Mouse (Mus musculus): Measurements from ENCODE around the gene Gm14326. TPM values are rescaled to one million over a fixed set of nuclear protein-coding genes. Genes with fewer than 3 reads are reported as not detected.
"Not testable (repeated sequence)": the region's sequence is repeated elsewhere in the genome, so short reads cannot be mapped to it uniquely, and the experiment has no call there.

Gene Gm14326
- polyA plus RNA-seq (2016; fragmentation: Nextera tagmentation; extraction: Ambion mirVana), result 5.6 and 6.4 TPM in 2 replicates

GRCm38 (mm10) chr2:177957145-177957544 is at the start of gene Gm14326:
Gm14326 (minus strand) TSS chr2:177957297.
- Histone ChIP-seq H3K4me3 (peak within 1 kb of the TSS; percentile 60), H3K4me2 (peak within 1 kb of the TSS; percentile 58), H3K9ac (peak within 1 kb of the TSS; percentile 58; the same call in 1 of the 2 replicates)
- H3K27ac ChIP-seq; H3K9me3 ChIP-seq (replicated peaks); H3K27me3 ChIP-seq (replicated peaks); H3K4me1 ChIP-seq; H3K36me3 ChIP-seq; ATAC-seq: not testable (repeated sequence)
- WGBS (ENCODE audit: insufficient replicate concordance), result 3% methylated on average over 7 of the region's 7 CpGs

DNA sequence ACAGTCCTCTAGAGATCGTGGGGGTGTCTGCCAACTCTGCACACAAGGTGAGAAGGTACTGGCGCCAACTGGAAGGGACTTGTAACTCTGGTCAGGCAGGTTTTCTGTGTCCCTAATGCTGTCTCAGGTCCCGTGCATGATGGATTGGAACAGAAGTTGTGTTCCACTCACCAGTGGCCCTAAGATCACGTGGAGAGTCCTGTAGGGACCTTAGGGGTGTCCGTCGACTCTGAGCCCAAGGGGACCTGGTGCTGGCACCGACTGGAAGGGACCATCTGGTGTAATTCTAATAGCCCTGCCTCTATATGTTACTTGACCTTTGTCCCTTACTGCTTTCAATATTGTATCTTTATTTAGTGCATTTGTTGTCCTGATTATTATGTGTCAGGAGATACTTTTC is 17.7 kb upstream of the Gm14326 start:
- H3K9ac ChIP-seq; H3K9me3 ChIP-seq (replicated peaks); H3K27ac ChIP-seq; H3K27me3 ChIP-seq (replicated peaks); H3K4me1 ChIP-seq; H3K36me3 ChIP-seq; H3K4me2 ChIP-seq; ATAC-seq; H3K4me3 ChIP-seq: not testable (repeated sequence)
- 48% methylated on average over 7 of the region's 7 CpGs for WGBS (ENCODE audit: insufficient replicate concordance)

GRCm38 (mm10) chr2:177956734-177957133 is 363 bp downstream of the Gm14326 start:
- Histone ChIP-seq H3K4me2 (peak overlapping the region; percentile 58), H3K4me3 (peak overlapping the region; percentile 60), H3K9ac (peak overlapping the region; percentile 58; the same call in 1 of the 2 replicates)
- not testable (repeated sequence) for H3K27me3 ChIP-seq (replicated peaks); H3K27ac ChIP-seq; ATAC-seq; H3K4me1 ChIP-seq; H3K9me3 ChIP-seq (replicated peaks); H3K36me3 ChIP-seq
- WGBS (ENCODE audit: insufficient replicate concordance), result under 1% methylated on average over 18 of the region's 18 CpGs

DNA sequence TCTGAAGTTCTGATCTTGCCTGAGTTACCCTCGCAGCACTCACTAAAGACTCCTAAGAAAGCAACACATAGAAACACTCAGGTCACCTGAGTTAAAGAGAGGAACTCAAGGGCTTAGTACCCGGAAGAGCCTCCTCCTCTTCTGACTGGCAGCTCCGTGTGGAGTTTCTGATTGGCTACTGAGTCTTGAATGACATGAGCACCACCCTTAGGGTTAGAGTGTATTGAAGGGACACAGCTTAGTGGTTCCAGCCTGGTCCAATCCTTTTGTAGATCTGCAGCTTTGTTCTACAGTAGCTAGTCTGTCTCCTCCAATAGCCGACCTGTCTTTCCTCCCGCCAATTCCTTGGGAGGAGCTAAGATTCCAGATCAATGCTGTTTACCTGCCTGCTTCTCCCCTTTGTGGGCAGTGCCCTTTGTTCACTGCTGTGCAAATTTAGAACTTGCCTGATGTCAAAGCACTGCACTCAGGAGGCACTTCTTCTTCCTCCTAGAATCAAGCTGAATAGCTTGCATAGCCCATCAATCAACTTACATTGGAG is 31.5 kb downstream of the Gm14326 start, which contains the start of gene Zfp972:
Gene Zfp972 (minus strand): TSS at position 51 of the 541 bp plus-strand sequence.
- not testable (repeated sequence) for H3K9ac ChIP-seq; H3K4me3 ChIP-seq; ATAC-seq; H3K27me3 ChIP-seq (replicated peaks); H3K36me3 ChIP-seq; H3K4me1 ChIP-seq; H3K9me3 ChIP-seq (replicated peaks); H3K4me2 ChIP-seq; H3K27ac ChIP-seq
- WGBS (ENCODE audit: insufficient replicate concordance), result 53% methylated on average over 4 of the region's 5 CpGs

DNA sequence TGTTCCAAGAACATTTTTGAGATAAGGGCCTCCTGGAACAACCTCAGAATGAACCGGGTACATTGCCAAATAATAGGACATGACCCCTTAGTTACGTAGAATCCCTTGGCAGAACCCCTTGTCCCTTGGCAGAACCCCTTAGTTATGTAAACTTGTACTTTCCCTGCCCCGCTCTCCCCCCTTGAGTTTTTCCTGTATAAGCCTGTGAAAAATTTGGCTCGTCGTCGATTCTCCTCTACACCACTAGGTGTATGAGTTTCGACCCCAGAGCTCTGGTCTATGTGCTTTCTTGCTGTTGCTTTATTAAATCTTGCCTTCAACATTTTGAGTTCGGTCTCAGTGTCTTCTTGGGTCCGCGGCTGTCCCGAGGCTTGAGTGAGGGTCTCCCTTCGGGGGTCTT is 53.8 kb downstream of the Gm14326 start:
- no CpG with 5 or more reads among the region's 12 CpGs for WGBS (ENCODE audit: insufficient replicate concordance)
- not testable (repeated sequence) for ATAC-seq

DNA sequence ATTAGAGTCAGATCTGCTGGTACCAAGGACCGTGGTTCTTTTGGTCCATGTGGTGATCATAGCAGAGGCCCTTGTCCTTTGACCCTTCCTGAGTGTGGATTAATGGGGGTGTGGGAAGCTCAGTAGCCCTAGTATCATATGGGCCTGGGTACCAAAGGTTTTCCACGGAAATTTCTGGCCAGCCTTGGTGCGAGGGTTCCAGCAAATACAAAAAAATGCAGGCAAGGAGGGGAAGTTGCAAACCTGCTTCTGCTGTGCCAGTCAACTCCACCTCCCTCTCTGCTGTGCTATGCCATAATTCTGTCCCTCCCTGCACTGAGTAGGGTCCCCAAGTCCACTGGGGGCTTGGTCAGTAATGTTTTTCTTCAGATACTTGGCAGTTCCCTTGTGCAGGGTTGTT is 58.9 kb downstream of the Gm14326 start:
- ATAC-seq; H3K27me3 ChIP-seq (replicated peaks); H3K4me3 ChIP-seq; H3K9me3 ChIP-seq (replicated peaks); H3K4me2 ChIP-seq; H3K9ac ChIP-seq; H3K36me3 ChIP-seq; H3K27ac ChIP-seq; H3K4me1 ChIP-seq: not testable (repeated sequence)
- WGBS (ENCODE audit: insufficient replicate concordance), result 47% methylated on average over 2 of the region's 3 CpGs

More for the DNA sequence above, 53.8 kb downstream of the Gm14326 start:
- H3K9me3 ChIP-seq (replicated peaks); H3K9ac ChIP-seq; H3K4me1 ChIP-seq; H3K27ac ChIP-seq; H3K4me3 ChIP-seq; H3K4me2 ChIP-seq; H3K36me3 ChIP-seq; H3K27me3 ChIP-seq (replicated peaks): not testable (repeated sequence)

- not testable (repeated sequence) for H3K36me3 ChIP-seq; H3K27me3 ChIP-seq (replicated peaks); H3K9ac ChIP-seq; H3K4me1 ChIP-seq; H3K9me3 ChIP-seq (replicated peaks); H3K27ac ChIP-seq; ATAC-seq
- Histone ChIP-seq H3K4me3 (peak within 1 kb of the TSS; percentile 15; the same call in 1 of the 2 replicates), H3K4me2 (peak within 1 kb of the TSS; percentile 18; the same call in 1 of the 2 replicates)
- WGBS (ENCODE audit: insufficient replicate concordance), result 32% methylated on average over 11 of the region's 13 CpGs
Observed at GRCm38 (mm10) chr2:177897046-177897578, 60.0 kb downstream of the Gm14326 start, which contains the start of gene Gm14327. Gm14327 (plus strand) TSS chr2:177897096.

- H3K4me2 ChIP-seq; H3K27me3 ChIP-seq (replicated peaks); H3K9ac ChIP-seq; H3K4me3 ChIP-seq; H3K9me3 ChIP-seq (replicated peaks); ATAC-seq; H3K36me3 ChIP-seq; H3K27ac ChIP-seq; H3K4me1 ChIP-seq: not testable (repeated sequence)
- 74% methylated on average over 14 of the region's 14 CpGs for WGBS (ENCODE audit: insufficient replicate concordance)
Observed at GRCm38 (mm10) chr2:177887743-177888142, 69.4 kb downstream of the Gm14326 start.

Other genes with a start within 250 kb of the Gm14326 start
- 1.9 and 3.2 TPM in 2 replicates for gene Gm14322, start 198.0 kb downstream of the Gm14326 start, polyA plus RNA-seq (2016; fragmentation: Nextera tagmentation; extraction: Ambion mirVana)
- 7.5 and 11.1 TPM in 2 replicates for gene Gm14325, start 117.0 kb downstream of the Gm14326 start, polyA plus RNA-seq (2016; fragmentation: Nextera tagmentation; extraction: Ambion mirVana)
- gene Gm14327, start 60.2 kb downstream of the Gm14326 start, polyA plus RNA-seq (2016; fragmentation: Nextera tagmentation; extraction: Ambion mirVana), result 1.6 and 1.8 TPM in 2 replicates
- gene Zfp972, start 31.7 kb downstream of the Gm14326 start, polyA plus RNA-seq (2016; fragmentation: Nextera tagmentation; extraction: Ambion mirVana), result 0.35 and 0.41 TPM in 2 replicates
- gene Zfp971, start 66.0 kb upstream of the Gm14326 start, polyA plus RNA-seq (2016; fragmentation: Nextera tagmentation; extraction: Ambion mirVana), result 5.4 and 6.0 TPM in 2 replicates
- 4.7 and 6.1 TPM in 2 replicates for gene Zfp931, start 121.2 kb upstream of the Gm14326 start, polyA plus RNA-seq (2016; fragmentation: Nextera tagmentation; extraction: Ambion mirVana)
- gene Phactr3, start 161.7 kb upstream of the Gm14326 start, polyA plus RNA-seq (2016; fragmentation: Nextera tagmentation; extraction: Ambion mirVana), result 0.18 TPM in 1 of 2 replicates, not detected in the other

Measured in liver, embryonic 12.5 days (tissue).